Mouse (Mus musculus): ENCODE results near the gene Ddx1.
"Not testable (repeated sequence)": the region's sequence is repeated elsewhere in the genome, so short reads cannot be mapped to it uniquely, and the experiment has no call there.

DNA sequence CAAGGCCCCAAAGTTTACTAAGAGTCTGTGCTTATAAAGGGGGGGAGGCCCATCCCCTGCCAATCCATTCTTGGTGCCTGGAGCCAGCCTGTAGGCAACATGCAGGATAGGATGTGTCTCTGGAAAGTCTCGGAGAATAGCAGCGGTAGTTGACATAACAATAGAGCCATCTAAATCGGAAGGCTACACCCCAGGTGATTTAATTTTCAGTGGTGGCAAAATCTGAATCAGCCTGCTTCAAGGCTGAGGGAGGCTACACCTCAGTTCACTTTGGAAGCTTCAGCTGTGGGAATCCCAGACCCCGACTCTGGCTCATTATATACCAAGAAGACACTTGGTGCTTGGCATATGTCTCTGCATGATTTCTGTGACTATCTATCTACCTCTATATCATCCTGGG lies 64.9 kb downstream of the Ddx1 start:
- TF ChIP-seq CTCF (IDR thresholded peaks at IDR 0.05; ENCODE audit: insufficient read depth, low read length); POLR2A (IDR thresholded peaks at IDR 0.05; ENCODE audit: borderline replicate concordance, extremely low read depth, low read depth, low read length): not testable (repeated sequence)

Measured in lung, adult 2 months (tissue).